Mouse (Mus musculus): ENCODE measurements around the gene Rgcc. TPM values are rescaled to one million over a fixed set of nuclear protein-coding genes. Genes with fewer than 3 reads are reported as not detected.

Gene Rgcc
- total RNA-seq (2021), result 10 to 100 TPM; 42.7 to 43.2 TPM
- long read RNA-seq, experiment 1, transcript Rgcc-201 (5 exons, 918 nt), result major isoform, 80 of 87 reads
- long read RNA-seq, experiment 1, partial matches to known transcripts, result 6 of 87 reads
- long read RNA-seq, experiment 1, other reads (novel, unspliced or antisense), result 1 of 87 reads
- long read RNA-seq, experiment 2, transcript Rgcc-201 (5 exons, 918 nt), result major isoform, 72 of 86 reads
- long read RNA-seq, experiment 2, partial matches to known transcripts, result 13 of 86 reads
- long read RNA-seq, experiment 2, other reads (novel, unspliced or antisense), result 1 of 86 reads

- intact Hi-C loops (cut with DNase I), result loop anchor here (5.0 kb wide), 1 partner anchor 174 kb away; no protein-coding TSS in a partner anchor
- peak; percentile 92 to 96 for DNase-seq (ENCODE audit: low spot score in 2 of 2)
These were observed at the start of gene Rgcc for GRCm38 (mm10) chr14:79301466-79301875. Rgcc (minus strand) TSS chr14:79301645.

GRCm38 (mm10) chr14:79346384-79346783, 44.9 kb upstream of the Rgcc start:
- peak in 1 of 2 experiments; percentile 26 for DNase-seq (ENCODE audit: low spot score in 2 of 2)
- intact Hi-C loops (cut with DNase I), result no loop called here

- intact Hi-C loops (cut with DNase I), result no loop called here
- DNase-seq (ENCODE audit: low spot score in 2 of 2), result no peak
These were observed 34.2 kb upstream of the Rgcc start for GRCm38 (mm10) chr14:79335613-79336012.

- intact Hi-C loops (cut with DNase I), result no loop called here
- DNase-seq (ENCODE audit: low spot score in 2 of 2), result no peak
These were observed 30.5 kb upstream of the Rgcc start for GRCm38 (mm10) chr14:79331936-79332335.

GRCm38 (mm10) chr14:79330944-79331561, 29.6 kb upstream of the Rgcc start:
- DNase-seq (ENCODE audit: low spot score in 2 of 2), result no peak
- intact Hi-C loops (cut with DNase I), result no loop called here

- DNase-seq (ENCODE audit: low spot score in 2 of 2), result peak; percentile 61 to 62
- intact Hi-C loops (cut with DNase I), result loop anchor here (2.0 kb wide), 1 partner anchor 202 kb away; no protein-coding TSS in a partner anchor
These were observed 25.6 kb upstream of the Rgcc start for GRCm38 (mm10) chr14:79327033-79327432.

- intact Hi-C loops (cut with DNase I), result no loop called here
- no peak for DNase-seq (ENCODE audit: low spot score in 2 of 2)
These were observed 22.8 kb upstream of the Rgcc start for GRCm38 (mm10) chr14:79324112-79324840.

GRCm38 (mm10) chr14:79321881-79322280, 20.4 kb upstream of the Rgcc start:
- intact Hi-C loops (cut with DNase I), result no loop called here
- DNase-seq (ENCODE audit: low spot score in 2 of 2), result no peak

- DNase-seq (ENCODE audit: low spot score in 2 of 2), result no peak
- intact Hi-C loops (cut with DNase I), result no loop called here
These were observed 19.7 kb upstream of the Rgcc start for GRCm38 (mm10) chr14:79321152-79321551.

- no peak for DNase-seq (ENCODE audit: low spot score in 2 of 2)
- intact Hi-C loops (cut with DNase I), result no loop called here
These were observed 16.2 kb upstream of the Rgcc start for GRCm38 (mm10) chr14:79317602-79318001.

- no peak for DNase-seq (ENCODE audit: low spot score in 2 of 2)
- intact Hi-C loops (cut with DNase I), result no loop called here
These were observed 14.4 kb upstream of the Rgcc start for GRCm38 (mm10) chr14:79315877-79316276.

GRCm38 (mm10) chr14:79314245-79315010, 13.0 kb upstream of the Rgcc start:
- intact Hi-C loops (cut with DNase I), result no loop called here
- no peak for DNase-seq (ENCODE audit: low spot score in 2 of 2)

- intact Hi-C loops (cut with DNase I), result no loop called here
- no peak for DNase-seq (ENCODE audit: low spot score in 2 of 2)
These were observed 12.2 kb upstream of the Rgcc start for GRCm38 (mm10) chr14:79313439-79314175.

- intact Hi-C loops (cut with DNase I), result no loop called here
These were observed 11.3 kb upstream of the Rgcc start for GRCm38 (mm10) chr14:79312719-79313118.

GRCm38 (mm10) chr14:79311918-79312454, 10.5 kb upstream of the Rgcc start:
- intact Hi-C loops (cut with DNase I), result no loop called here
- no peak for DNase-seq (ENCODE audit: low spot score in 2 of 2)

More at GRCm38 (mm10) chr14:79312719-79313118, 11.3 kb upstream of the Rgcc start:
- DNase-seq (ENCODE audit: low spot score in 2 of 2), result no peak

- intact Hi-C loops (cut with DNase I), result no loop called here
- DNase-seq (ENCODE audit: low spot score in 2 of 2), result no peak
These were observed 7.7 kb upstream of the Rgcc start for GRCm38 (mm10) chr14:79309115-79309514.

GRCm38 (mm10) chr14:79308364-79308763, 6.9 kb upstream of the Rgcc start:
- DNase-seq (ENCODE audit: low spot score in 2 of 2), result no peak
- intact Hi-C loops (cut with DNase I), result no loop called here

GRCm38 (mm10) chr14:79307908-79308307, 6.5 kb upstream of the Rgcc start:
- no peak for DNase-seq (ENCODE audit: low spot score in 2 of 2)
- intact Hi-C loops (cut with DNase I), result no loop called here

- no peak for DNase-seq (ENCODE audit: low spot score in 2 of 2)
- intact Hi-C loops (cut with DNase I), result no loop called here
These were observed 5.7 kb upstream of the Rgcc start for GRCm38 (mm10) chr14:79307138-79307537.

Measured in left cerebral cortex, postnatal 14 days (tissue).